Mouse (Mus musculus) thymus, adult 2 months (tissue): ENCODE measurements around the gene Tmem81.

Source experiments
- CTCF ChIP-seq: fragments of 200-500 bp; IDR thresholded peaks from 2 replicates; pipeline ENCODE4 v1.5.1; 2012; ENCODE audit warnings: mild to moderate bottlenecking, control low read depth, low read length, moderate library complexity, borderline replicate concordance; ENCODE audit not compliant: control insufficient read depth, poor library complexity, insufficient read depth; ENCODE audit errors: extremely low read depth
- POLR2A ChIP-seq: fragments of 200-500 bp; IDR thresholded peaks from 2 replicates; pipeline ENCODE4 v1.6.1; 2012; ENCODE audit warnings: mild to moderate bottlenecking, low read length, control low read depth, moderate library complexity; ENCODE audit not compliant: control insufficient read depth, poor library complexity, insufficient read depth; ENCODE audit errors: extremely low read depth

DNA sequence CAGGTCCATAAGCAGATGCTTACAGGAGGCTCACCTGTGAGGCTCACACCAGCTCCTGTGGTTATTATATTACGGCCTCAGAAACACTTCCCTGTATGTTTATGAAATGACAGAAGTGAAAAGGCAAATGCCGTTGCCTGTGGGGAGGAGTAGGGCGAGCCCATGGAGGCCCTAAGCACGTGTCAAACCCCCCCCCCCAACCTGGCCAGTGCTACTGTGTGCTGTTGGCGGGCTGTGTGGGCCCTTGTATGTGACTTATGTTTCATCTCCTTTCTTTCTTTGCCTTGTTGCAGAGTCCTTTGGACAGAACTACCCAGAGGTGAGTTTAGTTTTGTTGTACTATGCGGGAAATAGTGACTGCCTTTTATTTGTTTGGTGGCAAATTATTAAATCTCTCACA, 22.3 kb upstream of the Tmem81 start:
- no peak for TF ChIP-seq POLR2A
- no peak for TF ChIP-seq CTCF
